Mouse (Mus musculus) megakaryocyte, embryonic 14.5 days (primary cell): ENCODE data around the gene Zdhhc13.

Source experiments
- FLI1 ChIP-seq: IDR thresholded peaks from 2 replicates; pipeline ENCODE4 v1.6.1; 2012; ENCODE audit warnings: low read length, inconsistent platforms, mixed read lengths
- GATA1 ChIP-seq: IDR thresholded peaks from 3 replicates; pipeline ENCODE4 v1.6.1; 2012; ENCODE audit warnings: mixed read lengths, low read length, inconsistent platforms, borderline replicate concordance

GRCm38 (mm10) chr7:48762289-48762688 is 26.5 kb upstream of the Zdhhc13 start:
- TF ChIP-seq GATA1 = no peak
- TF ChIP-seq FLI1 = no peak
